Mouse (Mus musculus): ENCODE data around the gene Kcnc1.

GRCm38 (mm10) chr7:46348813-46349212, 47.5 kb upstream of the Kcnc1 start:
- TF ChIP-seq CTCF (conservative IDR thresholded peaks at IDR 0.05; ENCODE audit: insufficient read depth, insufficient read length, low read depth, low read length) (no peak), POLR2A (IDR thresholded peaks at IDR 0.05; ENCODE audit: low read depth, low read length) (no peak)
